Mouse (Mus musculus) liver, postnatal 0 days (tissue): Measurements from ENCODE around the gene Efna2.

ENCODE experiments used
- CTCF ChIP-seq: sonication (generic); IDR thresholded peaks from 2 replicates; pipeline ENCODE4 v1.5.1; 2016; ENCODE audit warnings: antibody characterized with exemption, low read depth
- EP300 ChIP-seq: IDR thresholded peaks from 2 replicates; pipeline ENCODE4 v1.6.1; 2016; ENCODE audit warnings: antibody characterized with exemption, low read depth, mild to moderate bottlenecking

- TF ChIP-seq EP300 (no peak), CTCF (no peak)
Measured at GRCm38 (mm10) chr10:80135641-80136040, 43.6 kb upstream of the Efna2 start.
